ENCODE assay signal across 8 mouse cellular contexts in genomic region chr17:45506700-45507189, GRCm38 (mm10). TPM values are rescaled to one million over a fixed set of nuclear protein-coding genes. Genes with fewer than 3 reads are reported as not detected.
A peak's percentile ranks its signal among the peaks of the same experiment; 100 is the strongest.
DNase-seq lines count a peak whose midpoint lies in the region; ATAC-seq and TF ChIP-seq lines count a peak whose summit lies in the region.

Gene Aars2, plus strand, starts transcription at chr17:45506841.

- H3K9me3 ChIP-seq in heart, embryonic 10.5 days: no peaks in the 10 kb centered on the region
- H3K9me3 ChIP-seq in kidney, embryonic 15.5 days (replicated peaks): no peaks in the 10 kb centered on the region

- peaks cover 9% of the 10 kb centered on the region for H3K4me1 ChIP-seq in bone marrow macrophage, adult 2 months (ENCODE audit: control insufficient read depth, insufficient read depth, low read length)
- H3K4me1 ChIP-seq in embryonic fibroblast, embryonic 13.5 days (ENCODE audit: control insufficient read depth, insufficient read depth, low read length): peaks cover 3% of the 10 kb centered on the region; the same call in 1 of the 2 replicates
- peaks cover 18% of the 10 kb centered on the region for H3K4me1 ChIP-seq in heart, embryonic 10.5 days
- H3K4me1 ChIP-seq in kidney, embryonic 15.5 days: peaks cover 15% of the 10 kb centered on the region

- under 1% methylated on average over 42 of the region's 42 CpGs for WGBS in heart, embryonic 10.5 days
- WGBS in kidney, embryonic 15.5 days: under 1% methylated on average over 42 of the region's 42 CpGs

- peak; percentile 94 for ATAC-seq in kidney, embryonic 15.5 days (replicated peaks; ENCODE audit: low FRiP score)
- peak; percentile 89 for ATAC-seq in monocyte, adult 5-6 weeks (replicated peaks; ENCODE audit: insufficient number of reproducible peaks, low FRiP score, low TSS enrichment, poor library complexity, severe bottlenecking)

- peak; percentile 37; the same call in 1 of the 2 replicates for TF ChIP-seq CTCF in bone marrow macrophage, adult 2 months (IDR thresholded peaks at IDR 0.05; ENCODE audit: low read depth, low read length)
- peak; percentile 60 for TF ChIP-seq CTCF in embryonic fibroblast, embryonic 13.5 days (IDR thresholded peaks at IDR 0.05; ENCODE audit: borderline replicate concordance, insufficient read depth, low read length)

- DNase-seq in A20 (ENCODE audit: low read depth, low spot score) (peak; percentile 98), liver (peak; percentile 95)
- peak; percentile 96 for DNase-seq in heart, embryonic 10.5 days (ENCODE audit: low spot score)
- peak; percentile 93 to 98 for DNase-seq in spleen, postnatal 4 days (ENCODE audit: low spot score in 2 of 2)

- peaks cover 32% of the 10 kb centered on the region for H3K36me3 ChIP-seq in heart, embryonic 10.5 days
- H3K36me3 ChIP-seq in kidney, embryonic 15.5 days: peaks cover 28% of the 10 kb centered on the region

- peak within 1 kb of the TSS; percentile 79 for H3K4me3 ChIP-seq in bone marrow macrophage, adult 2 months (ENCODE audit: insufficient read depth, low read length)
- peak within 1 kb of the TSS; percentile 64 for H3K4me3 ChIP-seq in embryonic fibroblast, embryonic 13.5 days (ENCODE audit: insufficient read depth, low read length)
- H3K4me3 ChIP-seq in heart, embryonic 10.5 days: peak within 1 kb of the TSS; percentile 79
- peak within 1 kb of the TSS; percentile 82 for H3K4me3 ChIP-seq in kidney, embryonic 15.5 days (replicated peaks)

- 0 out of 2 replicates have a peak, but pooled peaks have one; percentile 23 for TF ChIP-seq POLR2A in bone marrow macrophage, adult 2 months (IDR thresholded peaks at IDR 0.05; ENCODE audit: borderline replicate concordance, low read depth, low read length)
- TF ChIP-seq POLR2A in embryonic fibroblast, embryonic 13.5 days (IDR thresholded peaks at IDR 0.05; ENCODE audit: low read depth, low read length): peak; percentile 77

- peak within 1 kb of the TSS; percentile 65 for H3K9ac ChIP-seq in kidney, embryonic 15.5 days

- H3K27me3 ChIP-seq in heart, embryonic 10.5 days (ENCODE audit: insufficient read depth, poor library complexity, severe bottlenecking): no peaks in the 10 kb centered on the region
- no peaks in the 10 kb centered on the region for H3K27me3 ChIP-seq in kidney, embryonic 15.5 days

- peak within 1 kb of the TSS; percentile 27 for H3K27ac ChIP-seq in bone marrow macrophage, adult 2 months (ENCODE audit: insufficient read depth, low read depth, low read length)
- H3K27ac ChIP-seq in embryonic fibroblast, embryonic 13.5 days (ENCODE audit: insufficient read depth, low read length): 0 out of 2 replicates have a peak within 1 kb of the TSS, but pooled peaks have one; percentile 16
- peak within 1 kb of the TSS; percentile 96 for H3K27ac ChIP-seq in heart, embryonic 10.5 days
- peak within 1 kb of the TSS; percentile 87 for H3K27ac ChIP-seq in kidney, embryonic 15.5 days

- H3K4me2 ChIP-seq in kidney, embryonic 15.5 days: peak within 1 kb of the TSS; percentile 58

RNA-seq across cellular contexts. Expression of gene Aars2, which starts in this region (rescaled TPM):
- 4.8 and 5.0 TPM in 2 replicates for polyA plus RNA-seq in bone marrow macrophage, adult 2 months (2012; ENCODE audit: insufficient read depth, insufficient read length, missing spikeins)
- polyA plus RNA-seq in embryonic fibroblast, embryonic 13.5 days (2011; ENCODE audit: insufficient read length, low read depth, missing spikeins): 6.7 and 7.3 TPM in 2 replicates
- 28.7 and 30.9 TPM in 2 replicates for polyA plus RNA-seq in heart, embryonic 10.5 days (2016; fragmentation: Nextera tagmentation; extraction: Ambion mirVana)
- 21.7 and 24.6 TPM in 2 replicates for polyA plus RNA-seq in kidney, embryonic 15.5 days (2015; fragmentation: Nextera tagmentation; extraction: Ambion mirVana)
- total RNA-seq in monocyte, adult 5-6 weeks (2017): 3.1 to 5.3 TPM (median 4.3 TPM) in 3 replicates

Comparison
In these comparisons a context has a peak if more than half of its experiments do, and no peak if none do; other contexts are left out.
1. Peak in every context shown above with its lines: DNase-seq, ATAC-seq, H3K4me3 ChIP-seq and H3K27ac ChIP-seq.
2. H3K27ac ChIP-seq: peak in every context shown above with its lines; median percentile 96 in heart, embryonic 10.5 days; 87 in kidney, embryonic 15.5 days; 27 in bone marrow macrophage, adult 2 months; 16 in embryonic fibroblast, embryonic 13.5 days.